Mouse (Mus musculus): ENCODE measurements at regions not wholly inside any gene's neighbourhood (a gene's known extent, or its start where the extent isn't known, plus 50 kb on each side); places are given as distances from the start of the nearest gene placed in this dataset.
"Not testable (repeated sequence)": the region's sequence is repeated elsewhere in the genome, so short reads cannot be mapped to it uniquely, and the experiment has no call there.

- Histone ChIP-seq H3K27me3 (ENCODE audit: control insufficient read depth, insufficient read depth, low read depth, low read length) (no peaks in the 10 kb centered on the region), H3K9me3 (replicated peaks; ENCODE audit: control insufficient read depth, low read length) (no peaks in the 10 kb centered on the region), H3K27ac (ENCODE audit: low read length) (no peak overlapping the region), H3K4me3 (ENCODE audit: low read depth, low read length) (no peak overlapping the region), H3K36me3 (ENCODE audit: control insufficient read depth, insufficient read depth) (no peaks in the 10 kb centered on the region), H3K9ac (ENCODE audit: low read depth, low read length) (no peak overlapping the region), H3K4me1 (ENCODE audit: control insufficient read depth, low read depth, low read length) (no peaks in the 10 kb centered on the region), H3K4me2 (ENCODE audit: low read depth, low read length) (no peak overlapping the region)
- no peak for ATAC-seq (ENCODE audit: low read depth)
- WGBS (ENCODE audit: insufficient replicate concordance): 56% methylated on average over 16 of the region's 16 CpGs
Measured at GRCm38 (mm10) chr7:83443596-83444278, 141.0 kb upstream of the Tmc3 start.

DNA sequence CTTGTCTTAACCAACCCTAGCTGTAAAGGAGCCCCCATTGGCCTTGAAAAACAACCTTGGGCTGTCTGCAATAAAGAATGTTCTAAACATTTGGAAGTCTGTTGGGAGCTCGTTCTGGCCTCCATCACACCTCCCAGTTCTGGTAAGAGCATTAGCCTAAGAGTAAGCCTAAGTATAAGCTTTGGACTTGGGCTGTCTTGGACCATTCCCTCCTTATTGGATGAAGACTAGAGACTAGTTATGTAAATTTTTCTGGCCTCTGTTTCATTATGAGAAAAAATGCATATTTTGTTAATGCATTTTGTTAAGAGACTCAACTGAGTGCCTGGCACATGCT, 140.5 kb upstream of the Tmc3 start:
- no peak overlapping the region for H3K27ac ChIP-seq (ENCODE audit: low read length)
- H3K4me3 ChIP-seq (ENCODE audit: low read depth, low read length): no peak overlapping the region
- H3K4me2 ChIP-seq (ENCODE audit: low read depth, low read length): no peak overlapping the region
- ATAC-seq (ENCODE audit: low read depth): no peak
- H3K27me3 ChIP-seq (ENCODE audit: control insufficient read depth, insufficient read depth, low read depth, low read length): no peaks in the 10 kb centered on the region
- H3K36me3 ChIP-seq (ENCODE audit: control insufficient read depth, insufficient read depth): no peaks in the 10 kb centered on the region
- H3K4me1 ChIP-seq (ENCODE audit: control insufficient read depth, low read depth, low read length): no peaks in the 10 kb centered on the region
- H3K9ac ChIP-seq (ENCODE audit: low read depth, low read length): no peak overlapping the region
- H3K9me3 ChIP-seq (replicated peaks; ENCODE audit: control insufficient read depth, low read length): no peaks in the 10 kb centered on the region
- WGBS (ENCODE audit: insufficient replicate concordance): 48% methylated on average over 1 of the region's 1 CpGs

GRCm38 (mm10) chr7:83445181-83445926, 139.4 kb upstream of the Tmc3 start:
- H3K4me1 ChIP-seq (ENCODE audit: control insufficient read depth, low read depth, low read length): no peaks in the 10 kb centered on the region
- no peaks in the 10 kb centered on the region for H3K36me3 ChIP-seq (ENCODE audit: control insufficient read depth, insufficient read depth)
- no peak overlapping the region for H3K27ac ChIP-seq (ENCODE audit: low read length)
- no peaks in the 10 kb centered on the region for H3K9me3 ChIP-seq (replicated peaks; ENCODE audit: control insufficient read depth, low read length)
- H3K27me3 ChIP-seq (ENCODE audit: control insufficient read depth, insufficient read depth, low read depth, low read length): no peaks in the 10 kb centered on the region
- H3K4me3 ChIP-seq (ENCODE audit: low read depth, low read length): no peak overlapping the region
- no peak overlapping the region for H3K4me2 ChIP-seq (ENCODE audit: low read depth, low read length)
- no peak overlapping the region for H3K9ac ChIP-seq (ENCODE audit: low read depth, low read length)
- WGBS (ENCODE audit: insufficient replicate concordance): 37% methylated on average over 5 of the region's 5 CpGs
- no peak for ATAC-seq (ENCODE audit: low read depth)

GRCm38 (mm10) chr7:83450346-83450745, 134.4 kb upstream of the Tmc3 start:
- Histone ChIP-seq H3K4me2 (ENCODE audit: low read depth, low read length) (no peak overlapping the region), H3K4me1 (ENCODE audit: control insufficient read depth, low read depth, low read length) (no peaks in the 10 kb centered on the region), H3K36me3 (ENCODE audit: control insufficient read depth, insufficient read depth) (no peaks in the 10 kb centered on the region), H3K27me3 (ENCODE audit: control insufficient read depth, insufficient read depth, low read depth, low read length) (no peaks in the 10 kb centered on the region), H3K4me3 (ENCODE audit: low read depth, low read length) (no peak overlapping the region), H3K9me3 (replicated peaks; ENCODE audit: control insufficient read depth, low read length) (no peaks in the 10 kb centered on the region), H3K27ac (ENCODE audit: low read length) (no peak overlapping the region), H3K9ac (ENCODE audit: low read depth, low read length) (no peak overlapping the region)
- no peak for ATAC-seq (ENCODE audit: low read depth)
- 58% methylated on average over 3 of the region's 3 CpGs for WGBS (ENCODE audit: insufficient replicate concordance)

DNA sequence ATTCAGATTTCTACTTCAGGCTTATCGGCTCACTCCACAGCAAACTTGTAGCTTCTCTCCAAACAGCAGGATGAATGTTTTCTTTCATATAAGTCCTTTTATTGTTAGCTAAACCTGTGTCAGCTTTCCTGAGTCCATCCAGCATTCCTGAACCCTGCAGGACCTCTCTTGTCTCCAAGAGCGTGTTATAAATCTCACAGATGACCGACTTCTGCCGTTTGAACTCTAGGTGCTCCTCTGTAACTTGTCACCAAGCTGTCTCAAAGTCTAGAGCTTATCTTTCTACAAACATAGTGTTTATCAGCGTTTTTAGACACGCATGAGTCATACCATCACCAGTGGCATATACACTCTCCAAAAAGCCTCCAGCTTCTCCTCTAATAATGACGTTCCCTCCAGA, 132.4 kb upstream of the Tmc3 start:
- H3K4me2 ChIP-seq (ENCODE audit: low read depth, low read length): no peak overlapping the region
- H3K27me3 ChIP-seq (ENCODE audit: control insufficient read depth, insufficient read depth, low read depth, low read length): no peaks in the 10 kb centered on the region
- WGBS (ENCODE audit: insufficient replicate concordance): 33% methylated on average over 7 of the region's 7 CpGs
- H3K4me3 ChIP-seq (ENCODE audit: low read depth, low read length): no peak overlapping the region
- no peak overlapping the region for H3K9ac ChIP-seq (ENCODE audit: low read depth, low read length)
- ATAC-seq (ENCODE audit: low read depth): no peak
- H3K36me3 ChIP-seq (ENCODE audit: control insufficient read depth, insufficient read depth): no peaks in the 10 kb centered on the region
- H3K9me3 ChIP-seq (replicated peaks; ENCODE audit: control insufficient read depth, low read length): no peaks in the 10 kb centered on the region
- no peak overlapping the region for H3K27ac ChIP-seq (ENCODE audit: low read length)
- no peaks in the 10 kb centered on the region for H3K4me1 ChIP-seq (ENCODE audit: control insufficient read depth, low read depth, low read length)

GRCm38 (mm10) chr7:83459520-83459919, 125.2 kb upstream of the Tmc3 start:
- no peak for ATAC-seq (ENCODE audit: low read depth)
- Histone ChIP-seq H3K27ac (ENCODE audit: low read length) (no peak overlapping the region), H3K4me2 (ENCODE audit: low read depth, low read length) (no peak overlapping the region), H3K36me3 (ENCODE audit: control insufficient read depth, insufficient read depth) (no peaks in the 10 kb centered on the region), H3K9me3 (replicated peaks; ENCODE audit: control insufficient read depth, low read length) (no peaks in the 10 kb centered on the region), H3K27me3 (ENCODE audit: control insufficient read depth, insufficient read depth, low read depth, low read length) (no peaks in the 10 kb centered on the region), H3K4me3 (ENCODE audit: low read depth, low read length) (no peak overlapping the region), H3K4me1 (ENCODE audit: control insufficient read depth, low read depth, low read length) (no peaks in the 10 kb centered on the region), H3K9ac (ENCODE audit: low read depth, low read length) (no peak overlapping the region)
- WGBS (ENCODE audit: insufficient replicate concordance): 57% methylated on average over 3 of the region's 3 CpGs

DNA sequence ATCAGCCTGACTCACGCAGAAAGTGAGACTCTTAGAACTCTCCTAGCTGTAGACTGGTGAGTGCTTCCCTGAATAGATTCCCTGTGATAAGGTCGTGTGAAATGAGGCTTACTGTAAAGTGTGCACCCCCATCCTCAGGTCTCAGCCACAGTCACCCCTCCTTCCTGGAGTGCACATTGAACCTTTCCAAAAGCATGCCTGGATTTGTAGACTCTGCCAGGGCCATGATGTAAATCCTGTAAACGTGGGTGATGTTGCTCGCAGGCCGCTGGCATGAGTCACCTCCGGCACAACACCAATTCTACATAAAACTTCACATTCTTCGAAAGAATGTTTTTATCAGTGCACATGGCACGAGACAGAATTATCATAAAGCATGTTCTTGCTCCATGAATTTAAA, 117.7 kb upstream of the Tmc3 start:
- 59% methylated on average over 8 of the region's 8 CpGs for WGBS (ENCODE audit: insufficient replicate concordance)
- no peak for ATAC-seq (ENCODE audit: low read depth)
- Histone ChIP-seq H3K27me3 (ENCODE audit: control insufficient read depth, insufficient read depth, low read depth, low read length) (no peaks in the 10 kb centered on the region), H3K4me2 (ENCODE audit: low read depth, low read length) (no peak overlapping the region), H3K9me3 (replicated peaks; ENCODE audit: control insufficient read depth, low read length) (no peaks in the 10 kb centered on the region), H3K4me3 (ENCODE audit: low read depth, low read length) (no peak overlapping the region), H3K36me3 (ENCODE audit: control insufficient read depth, insufficient read depth) (no peaks in the 10 kb centered on the region), H3K9ac (ENCODE audit: low read depth, low read length) (no peak overlapping the region), H3K4me1 (ENCODE audit: control insufficient read depth, low read depth, low read length) (no peaks in the 10 kb centered on the region), H3K27ac (ENCODE audit: low read length) (no peak overlapping the region)

DNA sequence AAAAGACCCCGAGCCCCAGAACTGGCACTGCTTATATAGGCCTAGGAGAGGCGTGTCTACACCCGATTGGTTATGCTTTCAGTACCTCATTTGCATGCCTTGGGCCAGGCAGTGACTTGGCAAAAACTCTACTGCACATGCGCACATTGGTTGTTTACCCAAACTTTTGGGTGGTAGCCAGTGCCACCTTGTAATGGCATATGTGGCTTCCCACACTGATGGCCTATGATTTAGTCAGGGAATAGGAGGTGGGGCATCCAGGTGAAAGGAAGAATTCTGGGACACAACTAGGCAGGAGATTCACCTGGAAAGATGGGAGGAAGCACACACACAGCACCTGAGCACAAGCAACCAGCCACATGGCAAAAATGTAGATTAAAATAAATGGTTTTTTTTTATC, 114.9 kb upstream of the Tmc3 start:
- H3K9me3 ChIP-seq (replicated peaks; ENCODE audit: control insufficient read depth, low read length); H3K36me3 ChIP-seq (ENCODE audit: control insufficient read depth, insufficient read depth); H3K4me2 ChIP-seq (ENCODE audit: low read depth, low read length); H3K4me1 ChIP-seq (ENCODE audit: control insufficient read depth, low read depth, low read length); H3K27ac ChIP-seq (ENCODE audit: low read length); ATAC-seq (ENCODE audit: low read depth); H3K4me3 ChIP-seq (ENCODE audit: low read depth, low read length); H3K27me3 ChIP-seq (ENCODE audit: control insufficient read depth, insufficient read depth, low read depth, low read length); H3K9ac ChIP-seq (ENCODE audit: low read depth, low read length): not testable (repeated sequence)
- WGBS (ENCODE audit: insufficient replicate concordance): 62% methylated on average over 4 of the region's 4 CpGs

DNA sequence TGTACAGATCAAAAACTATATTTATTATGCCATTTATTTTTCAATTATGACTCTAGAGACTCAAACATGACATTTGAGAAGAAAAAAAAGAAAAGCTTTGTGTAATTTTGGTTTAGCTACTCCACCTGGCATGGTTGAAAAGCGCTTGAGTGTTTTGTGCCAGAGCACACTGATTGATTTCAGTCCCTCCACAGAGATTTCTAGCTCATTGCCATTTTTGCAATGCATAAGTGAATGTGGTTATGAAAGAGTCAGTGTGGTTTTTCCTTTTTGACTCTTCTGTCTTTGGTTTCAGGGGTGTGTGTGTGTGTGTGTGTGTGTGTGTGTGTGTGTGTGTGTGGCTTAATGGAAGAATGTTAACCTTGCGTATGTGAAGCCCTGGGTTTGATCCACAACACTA, 113.6 kb upstream of the Tmc3 start:
- no peak overlapping the region for H3K4me2 ChIP-seq (ENCODE audit: low read depth, low read length)
- H3K9ac ChIP-seq (ENCODE audit: low read depth, low read length): no peak overlapping the region
- H3K4me1 ChIP-seq (ENCODE audit: control insufficient read depth, low read depth, low read length): no peaks in the 10 kb centered on the region
- H3K36me3 ChIP-seq (ENCODE audit: control insufficient read depth, insufficient read depth): no peaks in the 10 kb centered on the region
- WGBS (ENCODE audit: insufficient replicate concordance): 53% methylated on average over 2 of the region's 2 CpGs
- ATAC-seq (ENCODE audit: low read depth): no peak
- H3K27ac ChIP-seq (ENCODE audit: low read length): no peak overlapping the region
- H3K9me3 ChIP-seq (replicated peaks; ENCODE audit: control insufficient read depth, low read length): no peaks in the 10 kb centered on the region
- no peaks in the 10 kb centered on the region for H3K27me3 ChIP-seq (ENCODE audit: control insufficient read depth, insufficient read depth, low read depth, low read length)
- H3K4me3 ChIP-seq (ENCODE audit: low read depth, low read length): no peak overlapping the region

Measured in liver, embryonic 16.5 days (tissue).